Mouse (Mus musculus): ENCODE results near the gene Slc25a3.

Slc25a3 gene

GRCm38 (mm10) chr10:91123828-91124822, at the start of gene Slc25a3:
TSS of gene Slc25a3 (minus strand) at chr10:91124059.
- peak; percentile 98 for DNase-seq

GRCm38 (mm10) chr10:91172329-91173100, 48.7 kb upstream of the Slc25a3 start:
- no peak for DNase-seq

- DNase-seq, result peak; percentile 95
Observed at GRCm38 (mm10) chr10:91171455-91172328, 47.8 kb upstream of the Slc25a3 start.

- no peak for DNase-seq
Observed at GRCm38 (mm10) chr10:91171041-91171440, 47.2 kb upstream of the Slc25a3 start.

- DNase-seq, result peak; percentile 82
Observed at GRCm38 (mm10) chr10:91170143-91170941, 46.5 kb upstream of the Slc25a3 start.

GRCm38 (mm10) chr10:91169414-91170065, 45.7 kb upstream of the Slc25a3 start:
- no peak for DNase-seq

GRCm38 (mm10) chr10:91167352-91167751, 43.5 kb upstream of the Slc25a3 start:
- DNase-seq, result no peak

- no peak for DNase-seq
Observed at GRCm38 (mm10) chr10:91166890-91167289, 43.0 kb upstream of the Slc25a3 start.

- no peak for DNase-seq
Observed at GRCm38 (mm10) chr10:91165850-91166249, 42.0 kb upstream of the Slc25a3 start.

- DNase-seq, result no peak
Observed at GRCm38 (mm10) chr10:91164491-91164890, 40.6 kb upstream of the Slc25a3 start.

GRCm38 (mm10) chr10:91162511-91163163, 38.8 kb upstream of the Slc25a3 start:
- no peak for DNase-seq

GRCm38 (mm10) chr10:91162077-91162476, 38.2 kb upstream of the Slc25a3 start:
- DNase-seq, result no peak

- no peak for DNase-seq
Observed at GRCm38 (mm10) chr10:91161006-91161405, 37.1 kb upstream of the Slc25a3 start.

- no peak for DNase-seq
Observed at GRCm38 (mm10) chr10:91158442-91158841, 34.6 kb upstream of the Slc25a3 start.

GRCm38 (mm10) chr10:91156338-91156737, 32.5 kb upstream of the Slc25a3 start:
- no peak for DNase-seq

- no peak for DNase-seq
Observed at GRCm38 (mm10) chr10:91153894-91154503, 30.1 kb upstream of the Slc25a3 start.

- no peak for DNase-seq
Observed at GRCm38 (mm10) chr10:91145413-91145812, 21.6 kb upstream of the Slc25a3 start.

- no peak for DNase-seq
Observed at GRCm38 (mm10) chr10:91143313-91144230, 19.7 kb upstream of the Slc25a3 start.

GRCm38 (mm10) chr10:91142654-91143191, 18.9 kb upstream of the Slc25a3 start:
- no peak for DNase-seq
